21 mouse cellular contexts compared by ENCODE assay signal in the genomic region with DNA sequence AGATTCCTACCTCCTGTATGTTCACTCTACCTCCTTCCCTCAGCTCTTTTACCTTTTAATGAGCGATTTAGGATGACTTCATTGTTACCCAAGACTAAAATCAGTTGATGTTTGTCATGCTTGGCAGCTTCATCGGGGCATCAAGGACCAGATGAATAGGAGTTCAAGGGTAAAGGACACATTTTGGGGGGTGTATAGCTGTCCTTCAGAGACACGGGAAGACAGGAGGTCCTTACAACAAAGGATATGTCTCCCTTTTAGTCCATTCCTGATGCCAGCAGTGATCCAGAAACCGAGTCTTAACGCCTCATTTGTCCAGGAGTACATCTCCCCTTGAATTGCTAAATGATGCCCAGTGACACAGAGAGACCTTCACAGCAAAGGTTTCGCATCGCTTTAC.
DNase-seq lines count a peak whose midpoint lies in the region; ATAC-seq and TF ChIP-seq lines count a peak whose summit lies in the region.
"Had no signal": no experiment of that assay in that cellular context is flagged by ENCODE, and none has a peak within 500 bp of the region (broad histone marks: within the 10 kb centered on the region; RNA-seq: fewer than 3 reads in every experiment).

No protein-coding gene starts in this region.

- H3K36me3 ChIP-seq in kidney, embryonic 15.5 days = no peaks in the 10 kb centered on the region
- H3K36me3 ChIP-seq in kidney, postnatal 0 days (ENCODE audit: insufficient read depth, low read length) = no peaks in the 10 kb centered on the region
- H3K36me3 ChIP-seq in kidney, embryonic 14.5 days (ENCODE audit: control insufficient read depth, insufficient read depth, low read length) = no peaks in the 10 kb centered on the region
- no peaks in the 10 kb centered on the region for H3K36me3 ChIP-seq in midbrain, embryonic 11.5 days (ENCODE audit: control insufficient read depth, insufficient read depth, low read length)
- no peaks in the 10 kb centered on the region for H3K36me3 ChIP-seq in midbrain, embryonic 13.5 days
- H3K36me3 ChIP-seq: G1E had no signal

- H3K4me3 ChIP-seq in kidney, embryonic 15.5 days (replicated peaks) = no peak overlapping the region
- H3K4me3 ChIP-seq in kidney, postnatal 0 days (replicated peaks; ENCODE audit: low read depth, low read length) = no peak overlapping the region
- no peak overlapping the region for H3K4me3 ChIP-seq in kidney, embryonic 14.5 days (ENCODE audit: low read length)
- H3K4me3 ChIP-seq in midbrain, embryonic 11.5 days (ENCODE audit: low read depth, low read length) = no peak overlapping the region
- no peak overlapping the region for H3K4me3 ChIP-seq in midbrain, embryonic 13.5 days (replicated peaks)

- 0 out of 2 replicates have a peak, but pooled peaks have one; percentile 18 for ATAC-seq in kidney, embryonic 15.5 days (replicated peaks; ENCODE audit: low FRiP score)
- ATAC-seq in kidney, postnatal 0 days (replicated peaks; ENCODE audit: low FRiP score, low read depth) = no peak
- ATAC-seq in kidney, embryonic 14.5 days (ENCODE audit: low FRiP score, low TSS enrichment) = no peak
- no peak for ATAC-seq in midbrain, embryonic 11.5 days (ENCODE audit: low FRiP score)
- ATAC-seq in midbrain, embryonic 13.5 days = no peak
- ATAC-seq: activated CD4-positive, CD25-positive, alpha-beta regulatory T cell, adult 4 months; CD4-positive, CD25-positive, alpha-beta regulatory T cell, adult 4 months; Patski had no signal

- TF ChIP-seq CTCF in kidney, postnatal 0 days (IDR thresholded peaks at IDR 0.05; ENCODE audit: low read depth) = no peak

- 0 out of 2 replicates have a peak, but pooled peaks cover 9% of the 10 kb centered on the region for H3K27me3 ChIP-seq in kidney, embryonic 15.5 days
- no peaks in the 10 kb centered on the region for H3K27me3 ChIP-seq in kidney, postnatal 0 days (ENCODE audit: insufficient read depth, low read length)
- H3K27me3 ChIP-seq in kidney, embryonic 14.5 days (ENCODE audit: control insufficient read depth, insufficient read depth, low read length) = no peaks in the 10 kb centered on the region
- H3K27me3 ChIP-seq in midbrain, embryonic 11.5 days (ENCODE audit: control insufficient read depth, insufficient read depth, low read length) = no peaks in the 10 kb centered on the region
- peaks cover 19% of the 10 kb centered on the region for H3K27me3 ChIP-seq in midbrain, embryonic 13.5 days
- H3K27me3 ChIP-seq: CH12.LX, Patski had no signal

- no peak overlapping the region for H3K9ac ChIP-seq in kidney, embryonic 15.5 days
- H3K9ac ChIP-seq in kidney, postnatal 0 days (ENCODE audit: low read depth, low read length) = no peak overlapping the region
- H3K9ac ChIP-seq in kidney, embryonic 14.5 days (ENCODE audit: low read depth, low read length) = no peak overlapping the region
- no peak overlapping the region for H3K9ac ChIP-seq in midbrain, embryonic 11.5 days (ENCODE audit: low read length)
- H3K9ac ChIP-seq in midbrain, embryonic 13.5 days (replicated peaks) = no peak overlapping the region

- 48% methylated on average over 7 of the region's 7 CpGs for WGBS in kidney, embryonic 15.5 days
- 52% methylated on average over 7 of the region's 7 CpGs for WGBS in kidney, postnatal 0 days
- WGBS in kidney, embryonic 14.5 days = 46% methylated on average over 7 of the region's 7 CpGs
- WGBS in midbrain, embryonic 11.5 days = 67% methylated on average over 7 of the region's 7 CpGs
- WGBS in midbrain, embryonic 13.5 days = 62% methylated on average over 7 of the region's 7 CpGs

- no peaks in the 10 kb centered on the region; the same call in 1 of the 2 replicates for H3K4me1 ChIP-seq in kidney, embryonic 15.5 days
- no peaks in the 10 kb centered on the region for H3K4me1 ChIP-seq in kidney, postnatal 0 days (replicated peaks; ENCODE audit: insufficient read depth, low read length)
- H3K4me1 ChIP-seq in kidney, embryonic 14.5 days (ENCODE audit: control insufficient read depth, insufficient read depth, low read length) = no peaks in the 10 kb centered on the region
- peaks cover 2% of the 10 kb centered on the region for H3K4me1 ChIP-seq in midbrain, embryonic 11.5 days (ENCODE audit: control insufficient read depth, insufficient read depth, low read length)
- peaks cover 12% of the 10 kb centered on the region; the same call in 1 of the 2 replicates for H3K4me1 ChIP-seq in midbrain, embryonic 13.5 days (replicated peaks)

- no peak overlapping the region for H3K27ac ChIP-seq in kidney, embryonic 15.5 days
- no peak overlapping the region for H3K27ac ChIP-seq in kidney, postnatal 0 days
- no peak overlapping the region for H3K27ac ChIP-seq in kidney, embryonic 14.5 days (ENCODE audit: low read depth, low read length)
- H3K27ac ChIP-seq in midbrain, embryonic 11.5 days (ENCODE audit: low read depth, low read length) = no peak overlapping the region
- H3K27ac ChIP-seq in midbrain, embryonic 13.5 days = no peak overlapping the region

- no peak for DNase-seq in kidney, adult 8-10 months
- peak; percentile 16 for DNase-seq in kidney, postnatal 0 days (ENCODE audit: low spot score)
- peak; percentile 80 for DNase-seq in midbrain, embryonic 11.5 days (ENCODE audit: low spot score, missing footprints)
- DNase-seq: adrenal gland, adult 2 months; adrenal gland, adult 8-10 months; adrenal gland, postnatal 10 days; adrenal gland, postnatal 14 days; adrenal gland, postnatal 25 days; adrenal gland, postnatal 36 days; B cell, adult 2 months; cerebellum, adult 11 months; cerebellum, adult 11-12 months; cerebellum, adult 18-20 months had no signal

- H3K9me3 ChIP-seq in kidney, embryonic 15.5 days (replicated peaks) = no peaks in the 10 kb centered on the region
- H3K9me3 ChIP-seq in kidney, postnatal 0 days (replicated peaks; ENCODE audit: low read length) = no peaks in the 10 kb centered on the region
- H3K9me3 ChIP-seq in kidney, embryonic 14.5 days (ENCODE audit: control insufficient read depth, low read length) = no peaks in the 10 kb centered on the region
- H3K9me3 ChIP-seq in midbrain, embryonic 11.5 days (ENCODE audit: control insufficient read depth, low read length) = no peaks in the 10 kb centered on the region
- H3K9me3 ChIP-seq in midbrain, embryonic 13.5 days = no peaks in the 10 kb centered on the region

- no peak overlapping the region for H3K4me2 ChIP-seq in kidney, embryonic 15.5 days
- H3K4me2 ChIP-seq in kidney, postnatal 0 days (ENCODE audit: low read length) = no peak overlapping the region
- no peak overlapping the region for H3K4me2 ChIP-seq in kidney, embryonic 14.5 days (replicated peaks; ENCODE audit: low read depth, low read length)
- H3K4me2 ChIP-seq in midbrain, embryonic 11.5 days = no peak overlapping the region
- no peak overlapping the region for H3K4me2 ChIP-seq in midbrain, embryonic 13.5 days (replicated peaks)

Comparison
In these comparisons a context has a peak if more than half of its experiments do, and no peak if none do; other contexts are left out.
1. DNase-seq: peak in kidney, postnatal 0 days (single experiment) and midbrain, embryonic 11.5 days (single experiment); none in kidney, adult 8-10 months (0 of 2).